Comparison of ENCODE assay signal across 23 mouse cellular contexts in the genomic region with DNA sequence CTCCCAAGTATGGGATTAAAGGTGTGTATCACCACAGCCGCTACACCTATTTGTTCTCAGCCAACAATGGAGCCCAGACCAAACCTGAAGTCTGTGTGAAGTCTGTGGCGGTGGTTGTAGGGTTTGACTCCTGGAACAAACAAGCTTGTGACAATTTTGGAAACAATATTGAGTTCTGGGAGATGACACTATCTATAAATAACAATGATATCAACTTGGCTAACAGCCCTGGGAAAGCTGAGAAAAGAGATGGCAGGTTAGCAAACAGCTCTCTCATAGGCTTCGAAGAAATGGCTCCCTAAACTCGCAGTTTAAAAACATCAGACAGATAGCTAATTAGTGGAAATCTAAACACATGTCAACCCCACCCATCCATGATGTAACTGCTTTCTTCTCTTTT. TPM values are rescaled to one million over a fixed set of nuclear protein-coding genes. Genes with fewer than 3 reads are reported as not detected.
DNase-seq lines count a peak whose midpoint lies in the region; TF ChIP-seq lines count a peak whose summit lies in the region.
"Had no signal": no experiment of that assay in that cellular context is flagged by ENCODE, and none has a peak within 500 bp of the region (broad histone marks: within the 10 kb centered on the region; RNA-seq: fewer than 3 reads in every experiment).

No protein-coding gene starts in this region.

- intact Hi-C loops in heart, adult 2 months (cut with DNase I), result no loop called here
- intact Hi-C loops in left cerebral cortex, adult 2 months (cut with DNase I), result loop anchor here (5.0 kb wide), 2 partner anchors 52 to 112 kb away; no protein-coding TSS in a partner anchor
- intact Hi-C loops in left cerebral cortex, postnatal 36 days (cut with DNase I), result no loop called here

- TF ChIP-seq CTCF in cerebellum, adult 2 months (IDR thresholded peaks at IDR 0.05; ENCODE audit: borderline replicate concordance, insufficient read depth, low read depth, low read length), result no peak
- no peak for TF ChIP-seq CTCF in heart, adult 2 months (IDR thresholded peaks at IDR 0.05)
- TF ChIP-seq CTCF in left cerebral cortex, adult 2 months (IDR thresholded peaks at IDR 0.05), result no peak

- no peak overlapping the region for H3K4me3 ChIP-seq in cerebellum, adult 2 months (replicated peaks; ENCODE audit: insufficient read depth, low read depth, low read length)
- no peak overlapping the region for H3K4me3 ChIP-seq in heart, adult 2 months
- H3K4me3 ChIP-seq in left cerebral cortex, adult 2 months, result no peak overlapping the region
- H3K4me3 ChIP-seq: embryonic facial prominence, embryonic 10.5 days; embryonic facial prominence, embryonic 13.5 days; erythroblast, embryonic 14.5 days; forebrain, embryonic 12.5 days; forebrain, embryonic 15.5 days; hindbrain, embryonic 12.5 days; hindbrain, embryonic 15.5 days; intestine, embryonic 15.5 days had no signal

- peaks cover 2% of the 10 kb centered on the region; the same call in 1 of the 2 replicates for H3K36me3 ChIP-seq in heart, adult 2 months (ENCODE audit: control insufficient read depth, insufficient read depth, low read length)
- H3K36me3 ChIP-seq: embryonic facial prominence, embryonic 10.5 days; embryonic facial prominence, embryonic 13.5 days; forebrain, embryonic 12.5 days; forebrain, embryonic 15.5 days; hindbrain, embryonic 12.5 days; hindbrain, embryonic 15.5 days; intestine, embryonic 15.5 days had no signal

- no peaks in the 10 kb centered on the region for H3K27me3 ChIP-seq in cerebellum, adult 2 months (ENCODE audit: control insufficient read depth, insufficient read depth, low read length)
- no peaks in the 10 kb centered on the region for H3K27me3 ChIP-seq in heart, adult 2 months (ENCODE audit: control insufficient read depth, insufficient read depth, low read length)
- H3K27me3 ChIP-seq: embryonic facial prominence, embryonic 13.5 days; forebrain, embryonic 12.5 days; forebrain, embryonic 15.5 days; hindbrain, embryonic 12.5 days; hindbrain, embryonic 15.5 days; intestine, embryonic 15.5 days had no signal

- peaks cover 26% of the 10 kb centered on the region for H3K4me1 ChIP-seq in cerebellum, adult 2 months (ENCODE audit: control insufficient read depth, insufficient read depth, low read length)
- H3K4me1 ChIP-seq in heart, adult 2 months (ENCODE audit: control insufficient read depth, insufficient read depth, low read length), result peaks cover 6% of the 10 kb centered on the region
- H3K4me1 ChIP-seq: embryonic facial prominence, embryonic 13.5 days; forebrain, embryonic 15.5 days; intestine, embryonic 15.5 days had no signal

- H3K27ac ChIP-seq in cerebellum, adult 2 months (ENCODE audit: insufficient read depth, low read length), result 0 out of 2 replicates have a peak overlapping the region, but pooled peaks have one; percentile 18
- H3K27ac ChIP-seq in heart, adult 2 months, result peak overlapping the region; percentile 51
- peak overlapping the region; percentile 75; the same call in 1 of the 2 replicates for H3K27ac ChIP-seq in left cerebral cortex, adult 2 months
- H3K27ac ChIP-seq: embryonic facial prominence, embryonic 10.5 days; embryonic facial prominence, embryonic 13.5 days; forebrain, embryonic 12.5 days; forebrain, embryonic 15.5 days; hindbrain, embryonic 12.5 days; hindbrain, embryonic 15.5 days; intestine, embryonic 15.5 days had no signal

- peak in 1 of 2 experiments; percentile 58 for DNase-seq in cerebellum, adult 2 months
- DNase-seq in cerebellum, adult 8-10 months, result no peak
- no peak for DNase-seq in heart, adult 2 months
- DNase-seq in heart, postnatal 4 days, result no peak
- no peak for DNase-seq in left cerebral cortex, adult 2 months (ENCODE audit: extremely low spot score in 1 of 2, low spot score in 2 of 2)
- DNase-seq in left cerebral cortex, postnatal 36 days (ENCODE audit: low spot score in 2 of 2), result no peak
- DNase-seq in brain, adult 2 months (ENCODE audit: low read depth, low spot score), result peak; percentile 73
- DNase-seq: adrenal gland, adult 8-10 months; adrenal gland, postnatal 25 days; cerebellum, adult 18-20 months; cerebellum, postnatal 10 days; cerebellum, postnatal 36 days; embryo, embryonic 11 days; gastrocnemius, postnatal 25 days had no signal

- 35% methylated on average over 4 of the region's 4 CpGs for WGBS in cerebellum, adult 2 months
- WGBS in heart, adult 2 months, result 28% methylated on average over 4 of the region's 4 CpGs

- TF ChIP-seq EP300 in heart, adult 2 months (IDR thresholded peaks at IDR 0.05; ENCODE audit: insufficient read depth, low read depth, low read length), result no peak

- TF ChIP-seq POLR2A in cerebellum, adult 2 months (IDR thresholded peaks at IDR 0.05; ENCODE audit: borderline replicate concordance, insufficient read depth, low read length), result no peak
- TF ChIP-seq POLR2A in heart, adult 2 months (IDR thresholded peaks at IDR 0.05; ENCODE audit: insufficient read depth, low read depth, low read length), result no peak

- H3K79me2 ChIP-seq in heart, adult 2 months (replicated peaks; ENCODE audit: control insufficient read depth, insufficient read depth, low read length), result no peaks in the 10 kb centered on the region

- H3K9ac ChIP-seq in heart, adult 2 months (ENCODE audit: low read depth, low read length), result no peak overlapping the region
- H3K9ac ChIP-seq: embryonic facial prominence, embryonic 13.5 days; forebrain, embryonic 12.5 days; forebrain, embryonic 15.5 days; hindbrain, embryonic 12.5 days; hindbrain, embryonic 15.5 days; intestine, embryonic 15.5 days had no signal

RNA-seq across cellular contexts. Expression of a gene that starts 13.0 kb away (rescaled TPM):
- polyA plus RNA-seq in cerebellum, adult 2 months (2012; rRNA removed), result 0.08 TPM in 1 of 2 replicates, not detected in the other
- under 1 TPM in 1 of 2 experiments, not detected in 1; 0.14 TPM for total RNA-seq in heart, adult 2 months (2021)
- 0.25 and 0.35 TPM in 2 replicates for polyA plus RNA-seq in heart, adult 2 months (2012; rRNA removed)
- under 1 TPM in 1 of 2 experiments, not detected in 1; 0.41 TPM for total RNA-seq in heart, postnatal 4 days (2021)
- under 1 TPM in 1 of 2 experiments, not detected in 1; 0.20 TPM for total RNA-seq in left cerebral cortex, adult 2 months (2021)
- under 1 TPM; 0.25 to 0.29 TPM for total RNA-seq in left cerebral cortex, postnatal 36 days (2021)
- total RNA-seq: adrenal gland, postnatal 25 days; gastrocnemius, adult 8-10 months; gastrocnemius, postnatal 25 days had no signal
- polyA plus RNA-seq: embryonic facial prominence, embryonic 10.5 days; forebrain, embryonic 12.5 days; forebrain, embryonic 15.5 days; hindbrain, embryonic 15.5 days had no signal

Comparison
In these comparisons a context has a peak if more than half of its experiments do, and no peak if none do; other contexts are left out.
1. H3K27ac ChIP-seq: peak in every context shown above with its lines; median percentile 75 in left cerebral cortex, adult 2 months; 51 in heart, adult 2 months; 18 in cerebellum, adult 2 months.